Mouse (Mus musculus) bone marrow macrophage, adult 2 months (primary cell): Measurements from ENCODE around the gene Trpc1.

Experiments
- CTCF ChIP-seq: IDR thresholded peaks from 2 replicates; pipeline ENCODE4 v1.5.1; 2012; ENCODE audit warnings: low read depth, mild to moderate bottlenecking, low read length, moderate library complexity
- POLR2A ChIP-seq: IDR thresholded peaks from 2 replicates; pipeline ENCODE4 v1.6.1; 2012; ENCODE audit warnings: mild to moderate bottlenecking, low read depth, low read length, borderline replicate concordance

GRCm38 (mm10) chr9:95668306-95668705, 81.9 kb downstream of the Trpc1 start:
- no peak for TF ChIP-seq CTCF
- no peak for TF ChIP-seq POLR2A
